Mouse (Mus musculus): ENCODE results near the gene Ahdc1.
A peak's percentile ranks its signal among the peaks of the same experiment; 100 is the strongest.

The Ahdc1 gene

DNA sequence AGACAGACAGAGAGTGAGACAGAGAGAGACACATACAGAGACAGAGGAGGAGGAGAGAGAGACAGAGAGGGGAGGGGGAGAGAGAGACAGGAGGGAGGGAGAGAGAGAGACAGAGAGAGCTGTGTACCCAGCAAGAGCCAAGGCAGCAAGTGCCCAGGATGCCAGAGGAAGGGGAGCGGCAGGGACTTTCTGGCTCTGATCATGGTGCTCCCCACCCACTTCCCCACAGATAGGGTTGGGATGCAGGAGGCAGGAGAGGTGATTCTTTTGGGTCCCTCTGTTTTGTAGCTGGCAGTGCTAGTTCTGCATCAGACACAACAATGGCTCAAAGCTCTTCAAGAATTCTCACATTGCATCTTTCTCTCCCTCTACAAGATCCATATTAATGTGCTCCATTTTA lies 110.4 kb downstream of the Ahdc1 start:
- peak; percentile 51 for DNase-seq (ENCODE audit: low read depth, low spot score)

DNA sequence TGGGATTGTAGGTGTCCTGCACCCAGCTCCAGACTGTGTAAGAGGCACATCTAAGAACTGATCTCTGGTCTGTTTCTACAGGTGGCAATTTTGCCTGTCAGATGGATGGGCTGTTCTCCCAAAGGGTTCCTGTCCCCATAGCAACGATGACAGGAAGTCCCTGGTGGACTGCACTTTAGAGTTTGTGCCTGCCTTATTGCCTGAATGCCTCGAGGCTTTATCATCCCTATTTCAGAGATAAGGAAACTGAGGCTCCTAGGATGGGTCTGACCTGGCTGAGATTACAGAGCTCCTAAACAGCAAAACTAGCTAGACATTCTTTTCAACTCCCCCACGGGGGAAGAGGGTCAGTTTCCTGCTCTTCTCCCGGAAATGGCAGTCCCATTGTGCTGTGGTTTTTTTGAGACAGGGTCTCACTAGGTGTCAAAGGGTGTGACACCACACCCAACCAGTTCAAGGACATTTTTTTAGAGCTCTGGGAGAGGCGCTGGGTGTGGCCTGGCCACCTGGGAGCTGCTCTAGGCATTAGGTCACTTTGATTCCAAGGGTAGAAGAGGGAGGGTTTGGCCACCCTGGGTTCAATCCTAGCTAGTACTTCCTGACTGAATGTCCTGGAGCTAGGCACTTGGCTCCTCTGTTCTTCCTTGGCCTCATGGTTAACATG lies 111.0 kb downstream of the Ahdc1 start:
- DNase-seq (ENCODE audit: low read depth, low spot score) = peak; percentile 99

DNA sequence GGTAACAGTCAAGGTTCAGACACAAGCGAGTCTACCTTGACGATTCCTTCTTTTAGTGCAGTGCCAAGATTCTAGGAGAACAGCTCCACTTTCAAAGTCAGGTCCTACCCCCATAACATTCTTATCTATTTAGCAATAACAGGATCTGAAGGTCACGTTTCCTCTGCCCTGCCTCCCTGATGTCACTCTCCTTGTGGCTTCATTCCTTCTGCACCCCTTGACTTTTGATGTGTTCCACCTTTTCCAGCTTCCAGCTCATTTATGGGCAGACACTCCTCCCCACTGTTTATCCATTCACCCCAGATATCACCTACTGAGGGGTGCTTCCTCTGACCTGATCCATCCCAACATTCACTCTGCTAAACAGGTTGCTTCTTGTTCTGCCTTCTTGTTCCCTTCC lies 116.0 kb downstream of the Ahdc1 start:
- no peak for DNase-seq (ENCODE audit: low read depth, low spot score)
